Mouse (Mus musculus): ENCODE results near the gene Sgms1. TPM values are rescaled to one million over a fixed set of nuclear protein-coding genes. Genes with fewer than 3 reads are reported as not detected.

Sgms1 gene
- total and polyA plus RNA-seq, 2 experiments from 2014 or later: 21.3 to 28.4 TPM

DNA sequence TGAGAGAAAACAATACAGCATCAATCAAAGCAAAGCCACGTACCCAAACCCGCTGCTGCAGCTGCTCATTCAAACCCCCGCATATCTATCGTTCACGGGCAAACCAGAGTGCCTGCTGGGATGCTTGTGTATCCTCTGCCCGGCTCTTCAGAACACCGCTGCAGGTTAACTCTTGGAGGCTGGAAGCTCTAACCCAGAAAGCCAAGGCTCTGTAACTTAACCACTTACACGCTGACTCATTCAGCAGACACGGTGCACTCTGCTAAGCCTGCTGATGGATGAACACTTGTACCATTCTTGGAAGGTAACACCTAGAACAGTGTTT lies 286.6 kb downstream of the Sgms1 start:
- ATAC-seq (ENCODE audit: low FRiP score): peak; percentile 65
- WGBS: 5% methylated on average over 9 of the region's 9 CpGs
- peak; percentile 52 for DNase-seq (ENCODE audit: low spot score)
- Histone ChIP-seq H3K9ac (replicated peaks; ENCODE audit: low read length, poor library complexity, severe bottlenecking) (peak overlapping the region; percentile 44), H3K4me3 (ENCODE audit: low read depth, low read length) (peak overlapping the region; percentile 47), H3K4me1 (ENCODE audit: insufficient read depth, low read length) (no peaks in the 10 kb centered on the region), H3K27ac (ENCODE audit: low read depth, low read length) (no peak overlapping the region), H3K9me3 (ENCODE audit: low read length) (no peaks in the 10 kb centered on the region), H3K4me2 (ENCODE audit: low read depth, low read length, poor library complexity, severe bottlenecking) (peak overlapping the region; percentile 61), H3K36me3 (ENCODE audit: insufficient read depth, low read length) (no peaks in the 10 kb centered on the region), H3K27me3 (ENCODE audit: insufficient read depth, low read length) (no peaks in the 10 kb centered on the region)
- TF ChIP-seq CTCF (IDR thresholded peaks at IDR 0.05): no peak

DNA sequence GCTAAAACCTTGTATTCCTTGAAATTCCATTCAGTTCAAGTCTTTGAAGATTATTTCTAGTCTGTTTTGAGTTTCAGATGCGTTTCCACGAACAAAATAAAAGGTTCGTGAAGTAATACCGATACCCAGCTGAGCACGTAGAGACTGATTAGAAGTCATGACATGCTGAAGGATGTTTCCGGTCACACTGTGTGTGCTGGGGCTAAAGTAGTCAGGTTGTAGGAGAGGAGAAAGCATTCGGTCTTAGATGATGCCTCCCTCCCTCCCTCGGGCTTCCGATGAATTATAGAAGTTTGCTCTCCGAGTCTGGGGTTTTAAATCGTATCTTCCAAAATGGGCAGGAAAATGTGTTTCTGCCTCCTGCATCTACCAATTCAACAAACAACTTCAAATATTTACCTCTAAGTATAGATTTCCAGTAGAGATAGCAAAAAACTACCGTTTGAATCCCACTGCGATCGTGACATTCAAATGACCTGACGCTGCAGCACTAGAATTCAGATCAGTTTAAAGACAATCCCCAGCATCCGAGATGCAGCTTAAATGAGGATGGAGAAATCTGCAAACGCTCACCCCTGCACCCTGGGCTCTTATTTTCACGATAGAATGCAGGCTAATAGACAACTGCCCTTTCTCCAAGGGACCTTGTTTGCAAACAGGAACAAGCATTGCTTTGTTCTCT lies 287.1 kb downstream of the Sgms1 start:
- H3K27ac ChIP-seq (ENCODE audit: low read depth, low read length): no peak overlapping the region
- WGBS: 11% methylated on average over 18 of the region's 18 CpGs
- DNase-seq (ENCODE audit: low spot score): peak; percentile 5

DNA sequence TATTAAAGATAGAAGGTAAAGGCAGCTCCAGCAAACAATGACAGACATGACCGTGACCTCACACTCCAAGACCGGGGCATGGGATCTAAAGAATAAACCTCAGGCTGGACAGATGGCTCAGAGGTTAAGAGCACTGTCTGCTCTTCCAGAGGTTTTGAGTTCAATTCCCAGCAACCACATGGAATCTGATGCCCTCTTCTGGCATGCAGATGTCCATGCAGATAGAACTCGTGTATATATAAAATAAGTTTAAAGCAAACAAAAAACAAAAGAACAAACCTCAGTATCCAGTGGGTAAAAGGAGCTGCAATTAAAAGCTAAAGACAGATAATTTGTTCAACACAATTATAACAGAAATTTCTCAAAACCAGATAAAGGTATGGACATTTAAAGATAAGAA lies 290.9 kb downstream of the Sgms1 start:
- no peaks in the 10 kb centered on the region for H3K27me3 ChIP-seq (ENCODE audit: insufficient read depth, low read length)
- no peak overlapping the region for H3K27ac ChIP-seq (ENCODE audit: low read depth, low read length)
- WGBS: 85% methylated on average over 3 of the region's 3 CpGs
- DNase-seq (ENCODE audit: low spot score): no peak
- TF ChIP-seq CTCF (IDR thresholded peaks at IDR 0.05): peak; percentile 11; the same call in 1 of the 2 replicates
- H3K4me3 ChIP-seq (ENCODE audit: low read depth, low read length): no peak overlapping the region
- H3K4me1 ChIP-seq (ENCODE audit: insufficient read depth, low read length): no peaks in the 10 kb centered on the region
- H3K9ac ChIP-seq (replicated peaks; ENCODE audit: low read length, poor library complexity, severe bottlenecking): no peak overlapping the region
- no peaks in the 10 kb centered on the region for H3K9me3 ChIP-seq (ENCODE audit: low read length)
- no peaks in the 10 kb centered on the region for H3K36me3 ChIP-seq (ENCODE audit: insufficient read depth, low read length)
- ATAC-seq (ENCODE audit: low FRiP score): no peak
- no peak overlapping the region for H3K4me2 ChIP-seq (ENCODE audit: low read depth, low read length, poor library complexity, severe bottlenecking)

More for the DNA sequence above, 287.1 kb downstream of the Sgms1 start:
- Histone ChIP-seq H3K4me2 (ENCODE audit: low read depth, low read length, poor library complexity, severe bottlenecking) (peak overlapping the region; percentile 61), H3K9ac (replicated peaks; ENCODE audit: low read length, poor library complexity, severe bottlenecking) (peak overlapping the region; percentile 44), H3K9me3 (ENCODE audit: low read length) (no peaks in the 10 kb centered on the region), H3K4me3 (ENCODE audit: low read depth, low read length) (peak overlapping the region; percentile 47), H3K27me3 (ENCODE audit: insufficient read depth, low read length) (no peaks in the 10 kb centered on the region), H3K36me3 (ENCODE audit: insufficient read depth, low read length) (no peaks in the 10 kb centered on the region), H3K4me1 (ENCODE audit: insufficient read depth, low read length) (no peaks in the 10 kb centered on the region)
- no peak; the same call in 1 of the 2 replicates for ATAC-seq (ENCODE audit: low FRiP score)
- no peak for TF ChIP-seq CTCF (IDR thresholded peaks at IDR 0.05)

- Histone ChIP-seq H3K36me3 (ENCODE audit: insufficient read depth, low read length) (no peaks in the 10 kb centered on the region), H3K4me2 (ENCODE audit: low read depth, low read length, poor library complexity, severe bottlenecking) (no peak overlapping the region), H3K4me3 (ENCODE audit: low read depth, low read length) (no peak overlapping the region), H3K9ac (replicated peaks; ENCODE audit: low read length, poor library complexity, severe bottlenecking) (no peak overlapping the region), H3K9me3 (ENCODE audit: low read length) (no peaks in the 10 kb centered on the region), H3K4me1 (ENCODE audit: insufficient read depth, low read length) (no peaks in the 10 kb centered on the region), H3K27ac (ENCODE audit: low read depth, low read length) (no peak overlapping the region), H3K27me3 (ENCODE audit: insufficient read depth, low read length) (no peaks in the 10 kb centered on the region)
- no peak for TF ChIP-seq CTCF (IDR thresholded peaks at IDR 0.05)
- ATAC-seq (ENCODE audit: low FRiP score) (no peak), DNase-seq (ENCODE audit: low spot score) (no peak)
- WGBS: 94% methylated on average over 4 of the region's 4 CpGs
Measured at GRCm38 (mm10) chr19:32092358-32092757, 297.2 kb downstream of the Sgms1 start.

- no peaks in the 10 kb centered on the region for H3K27me3 ChIP-seq (ENCODE audit: insufficient read depth, low read length)
Measured at GRCm38 (mm10) chr19:32090804-32091203, 298.7 kb downstream of the Sgms1 start.

DNA sequence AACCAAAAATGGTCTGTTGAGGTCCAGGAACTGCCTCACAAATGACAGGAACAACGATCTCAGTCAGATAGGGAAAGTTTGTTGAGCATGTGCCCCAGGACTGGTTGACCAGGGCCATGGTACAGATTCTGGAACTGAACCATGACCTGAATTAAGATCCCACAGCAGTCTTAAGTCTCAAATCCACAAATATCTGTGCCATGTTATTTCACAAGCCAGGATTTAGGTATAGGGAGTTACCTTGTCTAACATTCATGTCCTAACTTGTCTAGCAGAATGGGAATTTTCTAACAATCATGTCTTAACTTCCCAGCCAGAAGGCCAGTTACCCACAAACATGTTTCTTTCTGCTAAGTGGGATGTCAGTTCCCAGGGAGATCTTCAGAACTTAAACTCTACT lies 300.9 kb downstream of the Sgms1 start:
- no peaks in the 10 kb centered on the region for H3K27me3 ChIP-seq (ENCODE audit: insufficient read depth, low read length)
- no peaks in the 10 kb centered on the region for H3K9me3 ChIP-seq (ENCODE audit: low read length)
- H3K36me3 ChIP-seq (ENCODE audit: insufficient read depth, low read length): no peaks in the 10 kb centered on the region
- no peak overlapping the region for H3K27ac ChIP-seq (ENCODE audit: low read depth, low read length)
- DNase-seq (ENCODE audit: low spot score): no peak
- no peak for ATAC-seq (ENCODE audit: low FRiP score)
- no peaks in the 10 kb centered on the region for H3K4me1 ChIP-seq (ENCODE audit: insufficient read depth, low read length)
- WGBS: 89% methylated on average over 1 of the region's 1 CpGs
- H3K4me3 ChIP-seq (ENCODE audit: low read depth, low read length): no peak overlapping the region
- H3K4me2 ChIP-seq (ENCODE audit: low read depth, low read length, poor library complexity, severe bottlenecking): no peak overlapping the region
- no peak for TF ChIP-seq CTCF (IDR thresholded peaks at IDR 0.05)
- no peak overlapping the region for H3K9ac ChIP-seq (replicated peaks; ENCODE audit: low read length, poor library complexity, severe bottlenecking)

More at GRCm38 (mm10) chr19:32090804-32091203, 298.7 kb downstream of the Sgms1 start:
- no peak overlapping the region for H3K27ac ChIP-seq (ENCODE audit: low read depth, low read length)
- no peaks in the 10 kb centered on the region for H3K9me3 ChIP-seq (ENCODE audit: low read length)
- no peak for TF ChIP-seq CTCF (IDR thresholded peaks at IDR 0.05)
- no peak overlapping the region for H3K9ac ChIP-seq (replicated peaks; ENCODE audit: low read length, poor library complexity, severe bottlenecking)
- no peak overlapping the region for H3K4me3 ChIP-seq (ENCODE audit: low read depth, low read length)
- H3K36me3 ChIP-seq (ENCODE audit: insufficient read depth, low read length): no peaks in the 10 kb centered on the region
- H3K4me2 ChIP-seq (ENCODE audit: low read depth, low read length, poor library complexity, severe bottlenecking): no peak overlapping the region
- DNase-seq (ENCODE audit: low spot score) (no peak), ATAC-seq (ENCODE audit: low FRiP score) (no peak)
- WGBS: 90% methylated on average over 4 of the region's 4 CpGs
- no peaks in the 10 kb centered on the region for H3K4me1 ChIP-seq (ENCODE audit: insufficient read depth, low read length)

All from midbrain, postnatal 0 days (tissue).